Mouse (Mus musculus) ZHBTc4 (cell line): ENCODE measurements around the gene Sik2.

ENCODE experiments used
- DNase-seq: peaks from one replicate; pipeline ENCODE4 v3.0.0-alpha.2; 2011; ENCODE audit warnings: low read depth, low spot score

Sik2 gene

DNA sequence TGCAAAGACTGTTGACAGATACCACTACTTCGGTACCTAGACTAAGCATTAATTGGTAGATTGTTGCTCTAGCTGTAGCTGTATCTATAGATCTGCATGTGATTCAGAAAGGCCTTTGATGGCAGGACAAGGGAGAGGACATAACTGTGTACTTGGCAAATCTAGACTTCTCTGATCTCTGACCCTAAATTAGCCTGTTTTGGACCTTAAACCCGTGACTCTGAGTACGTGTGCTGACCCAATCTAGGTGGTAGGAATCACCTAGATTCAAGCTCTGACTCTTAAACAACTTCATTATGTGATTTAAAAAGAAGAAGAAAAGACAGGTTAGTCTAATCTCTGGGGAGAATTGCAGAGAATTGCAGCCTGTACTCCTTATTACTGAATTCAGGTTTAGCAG lies 163.8 kb downstream of the Sik2 start, which contains the start of gene Ppp2r1b:
Gene Ppp2r1b (plus strand): TSS at position 221 of the 400 bp plus-strand sequence.
- DNase-seq: no peak
